Mouse (Mus musculus): ENCODE results near the gene Mapkapk3. TPM values are rescaled to one million over a fixed set of nuclear protein-coding genes. Genes with fewer than 3 reads are reported as not detected.

The Mapkapk3 gene
- polyA plus RNA-seq, 1 experiment from 2014 or later: 1.8 TPM

GRCm38 (mm10) chr9:107236151-107236550 is 53.5 kb downstream of the Mapkapk3 start:
- Histone ChIP-seq H3K4me2 (ENCODE audit: low read length) (no peak overlapping the region), H3K9ac (replicated peaks; ENCODE audit: low read length) (no peak overlapping the region), H3K36me3 (ENCODE audit: control insufficient read depth, insufficient read depth, low read length) (no peaks in the 10 kb centered on the region), H3K4me1 (ENCODE audit: control insufficient read depth, insufficient read depth, low read length) (0 out of 2 replicates have a peak, but pooled peaks cover 3% of the 10 kb centered on the region), H3K27ac (replicated peaks; ENCODE audit: low read depth, low read length) (no peak overlapping the region), H3K4me3 (replicated peaks; ENCODE audit: low read depth, low read length) (no peak overlapping the region), H3K9me3 (ENCODE audit: control insufficient read depth, low read length) (no peaks in the 10 kb centered on the region), H3K27me3 (ENCODE audit: control insufficient read depth, insufficient read depth, low read length) (peaks cover 24% of the 10 kb centered on the region)
- 82% methylated on average over 5 of the region's 5 CpGs for WGBS
- DNase-seq (no peak), ATAC-seq (ENCODE audit: low FRiP score, low TSS enrichment) (no peak)

- H3K27ac ChIP-seq (replicated peaks; ENCODE audit: low read depth, low read length): no peak overlapping the region
- WGBS: 60% methylated on average over 5 of the region's 5 CpGs
- H3K27me3 ChIP-seq (ENCODE audit: control insufficient read depth, insufficient read depth, low read length): peaks cover 24% of the 10 kb centered on the region
- no peaks in the 10 kb centered on the region for H3K36me3 ChIP-seq (ENCODE audit: control insufficient read depth, insufficient read depth, low read length)
- H3K4me2 ChIP-seq (ENCODE audit: low read length): no peak overlapping the region
- H3K9ac ChIP-seq (replicated peaks; ENCODE audit: low read length): no peak overlapping the region
- no peak for DNase-seq
- ATAC-seq (ENCODE audit: low FRiP score, low TSS enrichment): no peak
- no peak overlapping the region for H3K4me3 ChIP-seq (replicated peaks; ENCODE audit: low read depth, low read length)
- H3K9me3 ChIP-seq (ENCODE audit: control insufficient read depth, low read length): no peaks in the 10 kb centered on the region
- peaks cover 4% of the 10 kb centered on the region for H3K4me1 ChIP-seq (ENCODE audit: control insufficient read depth, insufficient read depth, low read length)
Observed at GRCm38 (mm10) chr9:107235261-107235660, 54.4 kb downstream of the Mapkapk3 start.

- Histone ChIP-seq H3K4me1 (ENCODE audit: control insufficient read depth, insufficient read depth, low read length) (peaks cover 10% of the 10 kb centered on the region), H3K27ac (replicated peaks; ENCODE audit: low read depth, low read length) (peak overlapping the region; percentile 95), H3K4me2 (ENCODE audit: low read length) (peak overlapping the region; percentile 67), H3K4me3 (replicated peaks; ENCODE audit: low read depth, low read length) (peak overlapping the region; percentile 93), H3K36me3 (ENCODE audit: control insufficient read depth, insufficient read depth, low read length) (no peaks in the 10 kb centered on the region), H3K9me3 (ENCODE audit: control insufficient read depth, low read length) (no peaks in the 10 kb centered on the region), H3K27me3 (ENCODE audit: control insufficient read depth, insufficient read depth, low read length) (peaks cover 24% of the 10 kb centered on the region), H3K9ac (replicated peaks; ENCODE audit: low read length) (peak overlapping the region; percentile 98)
- no peak for DNase-seq
- ATAC-seq (ENCODE audit: low FRiP score, low TSS enrichment): no peak
- 22% methylated on average over 9 of the region's 9 CpGs for WGBS
Observed at GRCm38 (mm10) chr9:107232140-107232539, 57.5 kb downstream of the Mapkapk3 start.

- H3K27ac ChIP-seq (replicated peaks; ENCODE audit: low read depth, low read length): peak within 1 kb of the TSS; percentile 95
- WGBS: under 1% methylated on average over 75 of the region's 87 CpGs
- H3K27me3 ChIP-seq (ENCODE audit: control insufficient read depth, insufficient read depth, low read length): peaks cover 24% of the 10 kb centered on the region
- H3K9me3 ChIP-seq (ENCODE audit: control insufficient read depth, low read length): no peaks in the 10 kb centered on the region
- peak; percentile 88 for ATAC-seq (ENCODE audit: low FRiP score, low TSS enrichment)
- peak within 1 kb of the TSS; percentile 67 for H3K4me2 ChIP-seq (ENCODE audit: low read length)
- peak; percentile 97 for DNase-seq
- H3K4me1 ChIP-seq (ENCODE audit: control insufficient read depth, insufficient read depth, low read length): peaks cover 10% of the 10 kb centered on the region
- H3K4me3 ChIP-seq (replicated peaks; ENCODE audit: low read depth, low read length): peak within 1 kb of the TSS; percentile 93
- H3K9ac ChIP-seq (replicated peaks; ENCODE audit: low read length): peak within 1 kb of the TSS; percentile 98
- H3K36me3 ChIP-seq (ENCODE audit: control insufficient read depth, insufficient read depth, low read length): no peaks in the 10 kb centered on the region
Observed at GRCm38 (mm10) chr9:107231539-107232139, 58.0 kb downstream of the Mapkapk3 start, which contains the start of gene Dock3. Gene Dock3 (minus strand): TSS chr9:107231909.

GRCm38 (mm10) chr9:107230991-107231538 is 58.6 kb downstream of the Mapkapk3 start:
- Histone ChIP-seq H3K27me3 (ENCODE audit: control insufficient read depth, insufficient read depth, low read length) (peaks cover 24% of the 10 kb centered on the region), H3K9me3 (ENCODE audit: control insufficient read depth, low read length) (no peaks in the 10 kb centered on the region), H3K36me3 (ENCODE audit: control insufficient read depth, insufficient read depth, low read length) (no peaks in the 10 kb centered on the region), H3K4me2 (ENCODE audit: low read length) (peak overlapping the region; percentile 67), H3K4me3 (replicated peaks; ENCODE audit: low read depth, low read length) (peak overlapping the region; percentile 93), H3K9ac (replicated peaks; ENCODE audit: low read length) (peak overlapping the region; percentile 98), H3K27ac (replicated peaks; ENCODE audit: low read depth, low read length) (peak overlapping the region; percentile 95), H3K4me1 (ENCODE audit: control insufficient read depth, insufficient read depth, low read length) (peaks cover 10% of the 10 kb centered on the region)
- DNase-seq (peak; percentile 86), ATAC-seq (ENCODE audit: low FRiP score, low TSS enrichment) (peak; percentile 91)
- 2% methylated on average over 47 of the region's 50 CpGs for WGBS

- H3K27ac ChIP-seq (replicated peaks; ENCODE audit: low read depth, low read length): no peak overlapping the region
- DNase-seq (no peak), ATAC-seq (ENCODE audit: low FRiP score, low TSS enrichment) (no peak)
- no peaks in the 10 kb centered on the region; the same call in 1 of the 2 replicates for H3K4me1 ChIP-seq (ENCODE audit: control insufficient read depth, insufficient read depth, low read length)
- no peaks in the 10 kb centered on the region for H3K9me3 ChIP-seq (ENCODE audit: control insufficient read depth, low read length)
- H3K4me2 ChIP-seq (ENCODE audit: low read length): no peak overlapping the region
- WGBS: 92% methylated on average over 1 of the region's 1 CpGs
- H3K36me3 ChIP-seq (ENCODE audit: control insufficient read depth, insufficient read depth, low read length): no peaks in the 10 kb centered on the region
- H3K4me3 ChIP-seq (replicated peaks; ENCODE audit: low read depth, low read length): no peak overlapping the region
- no peaks in the 10 kb centered on the region for H3K27me3 ChIP-seq (ENCODE audit: control insufficient read depth, insufficient read depth, low read length)
- H3K9ac ChIP-seq (replicated peaks; ENCODE audit: low read length): no peak overlapping the region
Observed at GRCm38 (mm10) chr9:107224597-107224996, 65.1 kb downstream of the Mapkapk3 start.

Small RNA genes lying within 50 kb of the gene (microRNA-seq; reads per million reads assigned to microRNA genes)
- gene Gm22238: not detected

Other genes with a start within 250 kb of the Mapkapk3 start
- 20.8 and 25.7 TPM in 2 replicates for gene Dock3, start 58.0 kb downstream of the Mapkapk3 start, polyA plus RNA-seq (2014; fragmentation: Nextera tagmentation; extraction: Ambion mirVana)
- gene Cish, start 6.1 kb upstream of the Mapkapk3 start, polyA plus RNA-seq (2014; fragmentation: Nextera tagmentation; extraction: Ambion mirVana): 5.0 and 5.5 TPM in 2 replicates
- gene Hemk1, start 48.5 kb upstream of the Mapkapk3 start, polyA plus RNA-seq (2014; fragmentation: Nextera tagmentation; extraction: Ambion mirVana): 20.9 and 21.7 TPM in 2 replicates
- gene 6430571L13Rik, start 50.7 kb upstream of the Mapkapk3 start, polyA plus RNA-seq (2014; fragmentation: Nextera tagmentation; extraction: Ambion mirVana): 4.1 and 6.3 TPM in 2 replicates
- gene Cacna2d2, start 109.7 kb upstream of the Mapkapk3 start, polyA plus RNA-seq (2014; fragmentation: Nextera tagmentation; extraction: Ambion mirVana): 7.9 and 10.6 TPM in 2 replicates
- 50.9 and 51.7 TPM in 2 replicates for gene Tmem115, start 244.1 kb upstream of the Mapkapk3 start, polyA plus RNA-seq (2014; fragmentation: Nextera tagmentation; extraction: Ambion mirVana)

Measured in midbrain, embryonic 14.5 days (tissue).